Mouse (Mus musculus) layer of hippocampus, adult 11-12 months (tissue): ENCODE measurements around the gene Mtfmt.
A peak's percentile ranks its signal among the peaks of the same experiment; 100 is the strongest.

Source experiments
- DNase-seq: peaks from one replicate; pipeline ENCODE4 v3.0.0; 2022; ENCODE audit warnings: low spot score

The Mtfmt gene

GRCm38 (mm10) chr9:65435671-65436301, at the start of gene Mtfmt:
Mtfmt (plus strand) TSS chr9:65435782.
- DNase-seq = peak; percentile 94

- DNase-seq = no peak
Observed at GRCm38 (mm10) chr9:65386373-65387140, 49.0 kb upstream of the Mtfmt start.

- DNase-seq = no peak
Observed at GRCm38 (mm10) chr9:65390752-65391612, 44.6 kb upstream of the Mtfmt start.

GRCm38 (mm10) chr9:65391613-65391964, 44.0 kb upstream of the Mtfmt start, which contains the start of gene Kbtbd13:
Kbtbd13 (minus strand) TSS chr9:65391652.
- no peak for DNase-seq

DNA sequence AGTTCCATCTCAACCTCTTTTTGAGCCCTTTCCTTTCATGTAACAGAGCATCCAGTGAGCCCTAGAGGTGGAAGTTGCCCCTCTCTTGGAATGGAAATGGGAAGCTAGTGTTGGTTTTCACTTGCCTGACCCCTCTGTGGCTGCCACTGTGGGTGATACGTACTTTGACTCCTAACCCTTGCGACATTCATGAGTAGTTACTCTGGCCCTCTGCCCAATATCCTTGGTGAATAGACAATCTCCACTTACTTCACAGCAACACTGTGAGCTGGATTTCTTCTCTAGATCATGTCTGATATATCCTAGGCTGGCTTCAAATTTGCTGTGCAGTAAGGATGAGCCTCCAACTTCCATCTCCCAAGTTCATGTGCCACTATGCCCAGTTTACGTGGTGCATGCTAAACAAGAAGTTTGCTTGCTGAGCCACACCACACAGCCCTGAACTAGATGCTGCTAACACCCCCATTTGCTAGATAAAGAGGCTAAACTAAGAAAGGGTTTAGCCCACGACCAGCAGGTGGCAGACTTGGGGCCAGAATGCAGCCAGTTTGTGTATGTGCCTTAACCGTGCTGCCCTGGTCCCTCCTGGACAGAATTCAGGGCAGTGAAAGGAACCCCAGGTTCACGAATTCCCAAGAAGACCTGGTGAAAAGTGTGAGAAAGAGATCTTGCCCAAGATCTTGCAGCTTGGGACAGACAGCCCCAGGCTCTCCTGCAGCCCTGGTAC, 42.8 kb upstream of the Mtfmt start:
- peak; percentile 71 for DNase-seq

DNA sequence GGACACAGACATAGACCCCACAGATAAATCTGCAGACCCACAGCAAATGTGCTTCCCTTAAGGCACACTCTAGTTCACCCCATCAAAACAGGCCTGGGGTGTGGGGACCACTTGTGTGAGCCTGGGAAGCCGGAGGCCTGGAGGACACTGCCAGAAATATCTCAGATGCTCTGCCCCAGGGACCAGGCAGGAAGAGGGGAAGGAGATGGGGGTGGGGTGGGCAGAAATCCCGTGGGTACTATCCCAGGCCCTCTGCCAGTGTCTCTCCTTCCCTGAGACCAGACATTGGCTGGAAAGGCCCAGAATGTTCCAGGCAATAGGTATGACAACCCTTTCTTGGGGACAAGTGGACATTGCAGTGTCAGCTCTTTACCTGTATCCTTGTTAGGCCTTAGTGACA, 42.0 kb upstream of the Mtfmt start:
- no peak for DNase-seq

DNA sequence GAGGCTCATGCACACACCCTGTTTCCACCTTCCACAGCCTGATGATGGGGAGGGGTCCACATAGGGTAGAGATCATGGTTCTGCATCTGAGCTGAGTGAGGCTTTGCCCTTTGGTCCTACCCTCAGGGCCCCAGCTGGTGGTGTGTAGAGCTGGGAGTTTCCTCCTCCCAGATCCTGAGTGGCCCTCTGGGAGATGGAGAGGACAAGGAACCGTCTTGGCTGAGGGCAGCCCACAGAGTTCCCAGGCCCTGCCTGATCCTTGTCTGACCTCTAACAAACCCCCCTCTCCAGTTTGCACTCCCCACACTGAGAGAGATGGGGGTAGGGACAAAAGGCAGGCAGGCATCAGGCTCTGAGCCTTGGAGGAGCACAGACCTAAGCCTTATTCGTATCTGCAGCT, 41.2 kb upstream of the Mtfmt start:
- DNase-seq = no peak

GRCm38 (mm10) chr9:65398279-65398678, 37.3 kb upstream of the Mtfmt start, which contains the start of gene Rasl12:
Rasl12 (plus strand) TSS chr9:65398506.
- DNase-seq = peak; percentile 36

DNA sequence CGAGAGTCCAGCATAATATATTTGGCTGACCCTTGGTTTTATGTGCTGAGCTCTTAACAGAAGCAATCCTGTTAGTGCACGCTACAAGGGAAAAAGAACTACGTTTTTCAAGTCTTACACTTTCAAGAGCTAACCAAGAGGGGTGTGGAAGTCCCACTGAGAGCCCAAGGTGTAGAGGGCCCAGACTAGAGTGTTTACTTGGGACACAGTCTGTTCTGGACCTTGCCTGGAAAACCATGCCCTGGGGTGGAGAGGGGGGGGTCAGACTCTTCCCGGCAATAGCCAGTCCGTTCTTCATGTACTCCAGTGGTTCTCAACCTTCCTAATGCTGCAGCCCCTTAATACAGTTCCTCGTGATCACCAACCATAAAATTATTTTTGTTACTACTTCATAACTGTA, 35.6 kb upstream of the Mtfmt start:
- DNase-seq = no peak

GRCm38 (mm10) chr9:65404331-65405183, 31.0 kb upstream of the Mtfmt start:
- DNase-seq = peak; percentile 72

GRCm38 (mm10) chr9:65405184-65405449, 30.5 kb upstream of the Mtfmt start:
- DNase-seq = no peak

DNA sequence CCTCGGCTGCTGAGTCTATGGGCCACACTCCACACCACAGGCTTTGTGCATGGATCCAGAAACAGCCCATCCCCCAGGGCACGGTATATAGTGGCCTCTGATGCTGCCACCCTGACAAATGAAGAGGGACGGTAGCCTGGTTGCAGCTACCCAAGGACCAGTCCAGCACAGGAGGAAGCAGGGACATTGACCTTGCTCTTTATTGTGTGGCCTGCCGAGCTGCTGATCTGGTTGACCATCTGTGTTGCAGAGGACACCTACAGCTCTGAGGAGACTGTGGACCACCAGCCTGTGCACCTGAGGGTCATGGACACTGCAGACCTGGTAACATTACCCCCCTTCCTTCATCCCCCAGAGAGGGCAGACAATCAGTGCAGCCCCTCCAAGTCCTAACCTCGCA, 28.3 kb upstream of the Mtfmt start:
- no peak for DNase-seq

GRCm38 (mm10) chr9:65407861-65408260, 27.7 kb upstream of the Mtfmt start:
- DNase-seq = no peak

GRCm38 (mm10) chr9:65408871-65409295, 26.7 kb upstream of the Mtfmt start:
- no peak for DNase-seq

GRCm38 (mm10) chr9:65410378-65410777, 25.2 kb upstream of the Mtfmt start:
- no peak for DNase-seq

GRCm38 (mm10) chr9:65411326-65411725, 24.3 kb upstream of the Mtfmt start:
- peak; percentile 40 for DNase-seq

DNA sequence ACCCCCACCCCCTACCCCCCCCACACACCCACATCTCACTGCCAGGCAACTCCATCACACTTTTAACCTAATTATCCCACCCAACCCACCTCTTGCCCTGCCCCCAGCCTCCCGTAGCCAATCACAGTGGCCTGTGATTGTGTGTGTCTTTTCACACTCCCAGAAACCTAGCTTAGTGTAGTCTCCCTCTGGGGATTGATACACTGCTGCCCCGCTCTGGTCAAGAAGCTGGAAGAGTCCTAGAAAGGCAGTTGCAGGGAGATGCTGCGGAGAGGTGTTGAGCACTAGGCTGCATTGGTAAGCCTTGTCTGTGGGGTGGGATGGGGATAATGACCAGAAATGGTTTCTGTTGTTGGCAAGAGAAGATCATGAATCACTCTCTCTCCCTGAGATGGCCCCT, 17.8 kb upstream of the Mtfmt start:
- DNase-seq = no peak

DNA sequence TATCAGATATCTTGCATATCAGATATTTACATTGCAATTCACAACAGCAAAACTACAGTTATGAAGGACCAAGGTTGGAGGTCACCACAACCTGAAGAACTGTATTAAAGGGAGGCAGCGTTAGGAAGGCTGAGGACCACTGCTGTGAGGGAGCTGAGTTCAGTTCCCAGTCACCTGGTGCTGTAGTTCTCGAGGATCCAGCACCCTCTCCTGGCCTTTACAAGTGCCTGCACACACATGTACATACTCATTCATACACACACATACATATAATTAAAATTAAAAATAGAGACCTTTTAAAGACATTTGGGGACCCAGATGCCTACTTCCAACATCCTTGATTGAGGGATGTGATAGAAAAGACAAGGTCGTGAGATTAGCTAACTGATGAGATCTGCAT, 15.9 kb upstream of the Mtfmt start:
- DNase-seq = no peak

- no peak for DNase-seq
Observed at GRCm38 (mm10) chr9:65422760-65423501, 12.7 kb upstream of the Mtfmt start, which contains the start of gene Slc51b. Slc51b (minus strand) TSS chr9:65422955.

- no peak for DNase-seq
Observed at GRCm38 (mm10) chr9:65424393-65424792, 11.2 kb upstream of the Mtfmt start.
